ENCODE assay signal across 12 mouse cellular contexts in genomic region chr4:150798281-150798680, GRCm38 (mm10). TPM values are rescaled to one million over a fixed set of nuclear protein-coding genes. Genes with fewer than 3 reads are reported as not detected.
A peak's percentile ranks its signal among the peaks of the same experiment; 100 is the strongest.
DNase-seq lines count a peak whose midpoint lies in the region; ATAC-seq and TF ChIP-seq lines count a peak whose summit lies in the region.
"Had no signal": no experiment of that assay in that cellular context is flagged by ENCODE, and none has a peak within 500 bp of the region (broad histone marks: within the 10 kb centered on the region; RNA-seq: fewer than 3 reads in every experiment).

No protein-coding gene starts in this region.

- no peaks in the 10 kb centered on the region for H3K36me3 ChIP-seq in embryonic facial prominence, embryonic 12.5 days
- no peaks in the 10 kb centered on the region for H3K36me3 ChIP-seq in embryonic facial prominence, embryonic 10.5 days (replicated peaks)
- no peaks in the 10 kb centered on the region for H3K36me3 ChIP-seq in limb, embryonic 10.5 days
- no peaks in the 10 kb centered on the region for H3K36me3 ChIP-seq in stomach, embryonic 15.5 days
- H3K36me3 ChIP-seq: neural tube, embryonic 15.5 days had no signal

- no peak for DNase-seq in embryonic facial prominence, embryonic 10.5 days (ENCODE audit: low spot score)
- DNase-seq in layer of hippocampus, adult 2 months (ENCODE audit: low spot score in 2 of 2) = no peak
- no peak for DNase-seq in layer of hippocampus, adult 18-20 months (ENCODE audit: low spot score in 2 of 2)
- DNase-seq in limb, embryonic 10.5 days (ENCODE audit: low spot score) = no peak
- no peak for DNase-seq in frontal cortex, adult 2 months (ENCODE audit: extremely low spot score in 1 of 2, low spot score in 1 of 2)
- no peak for DNase-seq in cerebellum, adult 11-12 months
- DNase-seq: right cerebral cortex, postnatal 4 days had no signal

- peak overlapping the region; percentile 60 for H3K27ac ChIP-seq in embryonic facial prominence, embryonic 12.5 days
- H3K27ac ChIP-seq in embryonic facial prominence, embryonic 10.5 days (replicated peaks) = no peak overlapping the region
- H3K27ac ChIP-seq in layer of hippocampus, adult 2 months = peak overlapping the region; percentile 85
- H3K27ac ChIP-seq in limb, embryonic 10.5 days = peak overlapping the region; percentile 66; the same call in 1 of the 2 replicates
- peak overlapping the region; percentile 80 for H3K27ac ChIP-seq in stomach, embryonic 15.5 days
- H3K27ac ChIP-seq: neural tube, embryonic 15.5 days had no signal

- ATAC-seq in embryonic facial prominence, embryonic 12.5 days (ENCODE audit: insufficient number of reproducible peaks, insufficient read depth, low FRiP score, low TSS enrichment) = no peak
- ATAC-seq in stomach, embryonic 15.5 days (ENCODE audit: insufficient read depth, low FRiP score, low read depth) = no peak

- H3K4me1 ChIP-seq in embryonic facial prominence, embryonic 12.5 days = peaks cover 27% of the 10 kb centered on the region
- H3K4me1 ChIP-seq in embryonic facial prominence, embryonic 10.5 days = peaks cover 53% of the 10 kb centered on the region
- peaks cover 50% of the 10 kb centered on the region for H3K4me1 ChIP-seq in limb, embryonic 10.5 days
- H3K4me1 ChIP-seq in stomach, embryonic 15.5 days = peaks cover 24% of the 10 kb centered on the region

- 90% methylated on average over 8 of the region's 8 CpGs for WGBS in embryonic facial prominence, embryonic 12.5 days
- 93% methylated on average over 8 of the region's 8 CpGs for WGBS in embryonic facial prominence, embryonic 10.5 days
- 95% methylated on average over 8 of the region's 8 CpGs for WGBS in limb, embryonic 10.5 days
- 77% methylated on average over 8 of the region's 8 CpGs for WGBS in stomach, embryonic 15.5 days

- no peak for TF ChIP-seq CTCF in layer of hippocampus, adult 2 months (conservative IDR thresholded peaks at IDR 0.05)

- H3K27me3 ChIP-seq in embryonic facial prominence, embryonic 12.5 days = no peaks in the 10 kb centered on the region
- 0 out of 2 replicates have a peak, but pooled peaks cover 5% of the 10 kb centered on the region for H3K27me3 ChIP-seq in embryonic facial prominence, embryonic 10.5 days (replicated peaks; ENCODE audit: low read depth, poor library complexity, severe bottlenecking)
- no peaks in the 10 kb centered on the region for H3K27me3 ChIP-seq in limb, embryonic 10.5 days (ENCODE audit: low read depth, poor library complexity, severe bottlenecking)
- H3K27me3 ChIP-seq in stomach, embryonic 15.5 days (replicated peaks) = no peaks in the 10 kb centered on the region
- H3K27me3 ChIP-seq: neural tube, embryonic 15.5 days had no signal

- no peaks in the 10 kb centered on the region for H3K9me3 ChIP-seq in embryonic facial prominence, embryonic 12.5 days
- no peaks in the 10 kb centered on the region for H3K9me3 ChIP-seq in embryonic facial prominence, embryonic 10.5 days
- no peaks in the 10 kb centered on the region for H3K9me3 ChIP-seq in limb, embryonic 10.5 days (replicated peaks)
- H3K9me3 ChIP-seq in stomach, embryonic 15.5 days = no peaks in the 10 kb centered on the region
- H3K9me3 ChIP-seq: neural tube, embryonic 15.5 days had no signal

- H3K4me3 ChIP-seq in embryonic facial prominence, embryonic 12.5 days = no peak overlapping the region
- H3K4me3 ChIP-seq in embryonic facial prominence, embryonic 10.5 days = no peak overlapping the region
- peak overlapping the region; percentile 6; the same call in 1 of the 2 replicates for H3K4me3 ChIP-seq in layer of hippocampus, adult 2 months
- no peak overlapping the region for H3K4me3 ChIP-seq in limb, embryonic 10.5 days
- no peak overlapping the region for H3K4me3 ChIP-seq in stomach, embryonic 15.5 days (replicated peaks)
- H3K4me3 ChIP-seq: erythroblast, embryonic 14.5 days; neural tube, embryonic 15.5 days had no signal

- no peak overlapping the region for H3K4me2 ChIP-seq in embryonic facial prominence, embryonic 12.5 days (replicated peaks)
- peak overlapping the region; percentile 19; the same call in 1 of the 2 replicates for H3K4me2 ChIP-seq in stomach, embryonic 15.5 days
- H3K4me2 ChIP-seq: midbrain, embryonic 11.5 days; neural tube, embryonic 15.5 days had no signal

- H3K9ac ChIP-seq in embryonic facial prominence, embryonic 12.5 days = no peak overlapping the region
- H3K9ac ChIP-seq in stomach, embryonic 15.5 days = no peak overlapping the region
- H3K9ac ChIP-seq: neural tube, embryonic 15.5 days had no signal

RNA-seq across cellular contexts. Expression of gene Errfi1, which starts 55.4 kb away (rescaled TPM):
- polyA plus RNA-seq in embryonic facial prominence, embryonic 12.5 days (2016; fragmentation: Nextera tagmentation; extraction: Ambion mirVana) = 26.9 and 27.8 TPM in 2 replicates
- polyA plus RNA-seq in embryonic facial prominence, embryonic 10.5 days (2016; fragmentation: Nextera tagmentation; extraction: Ambion mirVana) = 27.0 and 28.1 TPM in 2 replicates
- total RNA-seq in layer of hippocampus, adult 2 months (2021) = 10 to 100 TPM; 42.5 to 50.6 TPM
- 10 to 100 TPM; 45.7 to 60.5 TPM for total RNA-seq in layer of hippocampus, adult 18-20 months (2021)
- polyA plus RNA-seq in limb, embryonic 10.5 days (2016; fragmentation: Nextera tagmentation; extraction: Ambion mirVana) = 25.2 and 25.9 TPM in 2 replicates
- 32.3 and 33.4 TPM in 2 replicates for polyA plus RNA-seq in stomach, embryonic 15.5 days (2015; fragmentation: Nextera tagmentation; extraction: Ambion mirVana)
- polyA plus RNA-seq in frontal cortex, adult 2 months (2012; rRNA removed) = 21.6 and 22.3 TPM in 2 replicates
- polyA plus RNA-seq: erythroblast, embryonic 14.5 days had no signal
